Mouse (Mus musculus): ENCODE measurements at regions not wholly inside any gene's neighbourhood (a gene's known extent, or its start where the extent isn't known, plus 50 kb on each side); places are given as distances from the start of the nearest gene placed in this dataset.

DNA sequence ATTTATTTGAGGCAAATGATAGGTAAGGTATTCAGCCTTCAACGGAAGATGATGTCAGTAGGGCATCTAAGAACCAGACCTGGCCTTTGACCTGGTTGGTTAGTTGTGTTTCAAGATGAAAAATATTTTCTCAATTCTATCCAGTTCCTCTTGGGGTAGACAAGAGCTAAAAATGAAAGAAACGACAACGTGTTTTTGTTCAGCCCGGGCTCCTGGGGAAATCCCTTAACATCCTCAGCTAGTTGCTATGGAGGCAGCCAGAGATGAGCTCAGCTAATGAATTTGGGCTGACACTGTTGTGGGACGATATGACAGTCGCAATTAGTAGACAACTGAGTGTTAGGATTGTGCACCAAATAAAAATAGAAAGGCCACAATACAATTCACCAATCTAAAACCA lies 80.6 kb upstream of the Bmp2k start:
- Histone ChIP-seq H3K4me1 (ENCODE audit: control insufficient read depth in 1 of 2, insufficient read depth in 2 of 2, low read length in 2 of 2) (peaks cover 28 to 57% of the 10 kb centered on the region in 2 experiments), H3K36me3 (ENCODE audit: control insufficient read depth in 1 of 2, insufficient read depth in 2 of 2, low read length in 2 of 2) (peaks cover 0 to 65% of the 10 kb centered on the region in 2 experiments; a peak in 2 of 4 replicates), H3K27me3 (ENCODE audit: control insufficient read depth in 1 of 2, insufficient read depth in 2 of 2, low read length in 2 of 2) (no peaks in the 10 kb centered on the region), H3K79me2 (ENCODE audit: control insufficient read depth, insufficient read depth, low read length, poor library complexity) (no peaks in the 10 kb centered on the region; the same call in 1 of the 2 replicates), H3K27ac (ENCODE audit: control insufficient read depth, low read depth, low read length) (peak overlapping the region; percentile 50; the same call in 1 of the 2 replicates), H3K4me3 (ENCODE audit: control insufficient read depth in 1 of 2, insufficient read depth in 1 of 2, low read depth in 2 of 2, low read length in 2 of 2) (no peak overlapping the region), H3K9ac (ENCODE audit: control insufficient read depth, low read depth, low read length, poor library complexity, severe bottlenecking) (no peak overlapping the region), H3K9me3 (replicated peaks; ENCODE audit: insufficient read depth, low read length) (no peaks in the 10 kb centered on the region)
- TF ChIP-seq TCF12 (IDR thresholded peaks at IDR 0.05; ENCODE audit: low read depth, low read length) (no peak), EP300 (IDR thresholded peaks at IDR 0.05; ENCODE audit: low read depth in 1 of 2, low read length in 2 of 2) (no peak), SMC3 (IDR thresholded peaks at IDR 0.05; ENCODE audit: low read depth, low read length) (no peak)
- no peak for DNase-seq (ENCODE audit: low read depth, low spot score)

DNA sequence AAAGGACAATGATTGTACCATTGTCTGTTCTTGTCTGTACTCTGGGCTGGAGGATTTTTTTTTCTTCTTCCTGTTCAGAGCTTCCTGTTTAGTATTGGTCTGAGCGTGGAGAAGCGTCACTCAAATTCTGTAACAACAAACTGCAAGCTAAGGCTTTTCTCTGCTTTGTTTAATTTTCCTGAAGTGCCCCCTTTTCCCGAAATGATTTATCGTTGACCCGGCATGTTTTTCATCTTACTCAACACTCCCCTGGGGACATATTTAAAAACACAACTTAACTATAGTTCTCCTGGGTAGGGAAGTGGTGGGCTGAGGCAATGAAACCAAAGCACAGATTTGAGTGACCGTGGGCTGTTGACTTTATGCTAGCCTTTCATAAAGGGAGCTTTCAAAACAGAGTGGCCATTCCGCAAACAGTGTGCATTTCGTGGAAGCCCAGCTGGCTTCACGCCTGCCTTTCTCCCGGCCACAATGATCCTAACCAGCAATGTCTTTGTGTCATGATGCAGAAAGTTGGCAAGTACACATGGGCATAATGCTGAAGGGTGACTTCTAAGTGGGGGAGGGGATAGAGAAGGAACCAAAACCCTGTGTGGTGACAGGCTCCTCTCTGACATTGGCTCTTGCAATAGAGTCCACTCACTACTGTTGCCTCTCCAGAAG lies 79.8 kb upstream of the Bmp2k start:
- TF ChIP-seq POLR2AphosphoS2 (IDR thresholded peaks at IDR 0.05; ENCODE audit: low read length): no peak
- TF ChIP-seq MAFK (IDR thresholded peaks at IDR 0.05; ENCODE audit: borderline replicate concordance, low read depth, low read length): no peak
- TF ChIP-seq MXI1 (IDR thresholded peaks at IDR 0.05; ENCODE audit: low read depth, low read length): no peak
- TF ChIP-seq MEF2A (IDR thresholded peaks at IDR 0.05; ENCODE audit: extremely low read depth, insufficient replicate concordance, low read depth, low read length, poor library complexity, severe bottlenecking): no peak
- TF ChIP-seq ETS1 (IDR thresholded peaks at IDR 0.05; ENCODE audit: low read depth, low read length): 0 out of 2 replicates have a peak, but pooled peaks have one; percentile 21
- TF ChIP-seq SIN3A (IDR thresholded peaks at IDR 0.05; ENCODE audit: low read length): no peak
- TF ChIP-seq USF2 (IDR thresholded peaks at IDR 0.05; ENCODE audit: borderline replicate concordance in 1 of 2, insufficient read depth in 1 of 2, low read depth in 1 of 2, low read length in 2 of 2): no peak
- TF ChIP-seq ZNF384 (IDR thresholded peaks at IDR 0.05; ENCODE audit: low read depth, low read length): peak; percentile 95
- TF ChIP-seq USF1 (IDR thresholded peaks at IDR 0.05; ENCODE audit: low read depth, low read length): no peak
- no peak for TF ChIP-seq E2F4 (IDR thresholded peaks at IDR 0.05; ENCODE audit: borderline replicate concordance, low read depth, low read length)
- no peak for TF ChIP-seq NELFE (IDR thresholded peaks at IDR 0.05; ENCODE audit: low read depth, low read length)
- TF ChIP-seq RCOR1 (IDR thresholded peaks at IDR 0.05; ENCODE audit: low read depth, low read length): no peak
- TF ChIP-seq TAL1 (IDR thresholded peaks at IDR 0.05; ENCODE audit: low read length): no peak
- no peak for TF ChIP-seq MAX (IDR thresholded peaks at IDR 0.05; ENCODE audit: low read length)
- H3K79me2 ChIP-seq (ENCODE audit: control insufficient read depth, insufficient read depth, low read length, poor library complexity): no peaks in the 10 kb centered on the region; the same call in 1 of the 2 replicates
- no peaks in the 10 kb centered on the region for H3K9me3 ChIP-seq (replicated peaks; ENCODE audit: insufficient read depth, low read length)
- peak; percentile 47 for DNase-seq (ENCODE audit: low read depth, low spot score)
- peaks cover 24 to 56% of the 10 kb centered on the region in 2 experiments for H3K4me1 ChIP-seq (ENCODE audit: control insufficient read depth in 1 of 2, insufficient read depth in 2 of 2, low read length in 2 of 2)
- H3K27ac ChIP-seq (ENCODE audit: control insufficient read depth, low read depth, low read length): peak overlapping the region; percentile 50
- H3K4me3 ChIP-seq (ENCODE audit: control insufficient read depth in 1 of 2, insufficient read depth in 1 of 2, low read depth in 2 of 2, low read length in 2 of 2): no peak overlapping the region
- H3K27me3 ChIP-seq (ENCODE audit: control insufficient read depth in 1 of 2, insufficient read depth in 2 of 2, low read length in 2 of 2): no peaks in the 10 kb centered on the region
- no peak overlapping the region for H3K9ac ChIP-seq (ENCODE audit: control insufficient read depth, low read depth, low read length, poor library complexity, severe bottlenecking)
- peaks cover 0 to 69% of the 10 kb centered on the region in 2 experiments; a peak in 2 of 4 replicates for H3K36me3 ChIP-seq (ENCODE audit: control insufficient read depth in 1 of 2, insufficient read depth in 2 of 2, low read length in 2 of 2)
